Mouse (Mus musculus) thymus, adult 18-20 months (tissue): ENCODE data around the gene Dnaja3.
"Not testable (repeated sequence)": the region's sequence is repeated elsewhere in the genome, so short reads cannot be mapped to it uniquely, and the experiment has no call there.

Source experiments
- DNase-seq, 2 experiments: peaks; one replicate each; pipeline ENCODE4 v3.0.0; 2022; ENCODE audit warnings: mixed read lengths in 2 of 2

Dnaja3 gene

DNA sequence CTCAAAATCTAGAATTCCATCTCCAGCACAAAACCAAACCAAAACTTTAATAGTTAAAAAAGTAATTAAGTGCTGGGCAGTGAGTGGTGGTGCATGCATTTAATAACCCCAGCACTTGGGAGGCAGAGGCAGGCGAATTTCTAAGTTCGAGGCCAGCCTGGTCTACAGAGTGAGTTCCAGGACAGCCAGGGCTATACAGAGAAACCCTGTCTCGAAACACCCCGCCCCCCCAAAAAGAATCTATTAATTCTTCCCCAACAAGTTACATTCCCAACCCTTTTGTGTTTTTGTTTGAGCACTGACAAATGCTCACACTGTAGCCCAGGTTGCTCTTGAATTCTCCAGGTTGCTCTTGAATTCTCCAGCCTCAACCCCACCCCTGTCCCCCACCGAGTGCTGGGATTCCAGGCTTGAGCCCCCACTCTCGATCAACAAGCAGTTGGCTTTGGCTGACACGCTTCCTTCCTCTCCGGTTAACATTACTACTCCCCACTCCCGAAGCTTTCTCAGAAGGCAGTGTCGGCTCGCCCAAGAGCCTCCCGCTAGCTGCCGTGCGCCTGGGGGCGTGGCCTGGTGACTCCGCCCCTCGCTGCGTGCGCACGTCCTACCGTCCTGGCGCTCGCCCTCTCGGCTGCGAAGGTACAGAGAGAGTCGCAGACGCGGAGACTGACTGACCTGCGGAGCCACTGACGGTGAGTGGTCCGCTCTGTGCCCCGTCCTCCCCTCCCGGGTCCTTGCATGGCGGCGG lies 86.2 kb downstream of the Dnaja3 start, which contains the start of gene Hmox2:
TSS of gene Hmox2 (plus strand) at position 582 of the 748 bp plus-strand sequence.
- DNase-seq: peak; percentile 91

- no peak for DNase-seq
Observed at GRCm38 (mm10) chr16:4726528-4727128, 86.8 kb downstream of the Dnaja3 start.

DNA sequence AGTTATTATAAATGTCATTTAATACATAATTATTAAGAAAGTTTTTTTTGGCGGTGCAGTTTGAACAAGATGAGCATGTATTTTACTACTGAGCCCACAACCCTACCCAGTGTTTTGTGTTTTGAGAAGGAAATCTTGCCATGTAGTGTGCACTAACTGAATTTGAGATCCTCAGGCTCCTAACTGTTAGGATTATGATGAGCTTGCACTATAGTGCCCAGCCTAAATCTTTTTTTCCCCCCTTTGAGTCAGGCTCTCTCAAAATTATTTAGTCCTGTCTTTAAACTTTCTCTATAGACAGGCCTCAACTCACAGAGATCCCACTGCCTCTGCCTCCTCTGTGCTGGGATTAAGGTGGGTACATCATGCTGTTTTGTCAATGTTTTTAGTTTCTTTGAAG lies 87.7 kb downstream of the Dnaja3 start:
- DNase-seq: no peak

- no peak for DNase-seq
Observed at GRCm38 (mm10) chr16:4727963-4728362, 88.2 kb downstream of the Dnaja3 start.

GRCm38 (mm10) chr16:4730776-4731358 lies 91.1 kb downstream of the Dnaja3 start:
- DNase-seq: no peak

GRCm38 (mm10) chr16:4736262-4736661 lies 96.5 kb downstream of the Dnaja3 start:
- no peak for DNase-seq

DNA sequence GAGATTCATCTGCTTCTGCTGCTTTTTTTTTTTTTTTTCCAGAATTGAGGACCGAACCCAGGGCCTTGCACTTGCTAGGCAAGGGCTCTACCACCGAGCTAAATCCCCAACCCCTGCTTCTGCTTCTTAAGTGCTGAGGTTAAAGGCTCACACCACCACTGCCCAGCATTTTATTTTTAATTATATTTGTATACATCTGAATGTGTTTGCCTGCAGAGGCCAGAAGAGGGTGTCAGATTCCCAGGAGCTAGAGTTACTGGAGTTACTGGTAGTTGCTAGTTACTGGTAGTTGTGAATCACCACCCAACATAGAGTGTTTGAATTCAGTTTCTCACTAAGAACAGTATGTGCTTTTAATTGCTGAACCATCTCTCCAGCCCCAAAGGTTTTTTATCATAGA lies 100.2 kb downstream of the Dnaja3 start:
- no peak for DNase-seq

- no peak for DNase-seq
Observed at GRCm38 (mm10) chr16:4742186-4742585, 102.4 kb downstream of the Dnaja3 start.

- DNase-seq: no peak
Observed at GRCm38 (mm10) chr16:4752155-4752554, 112.4 kb downstream of the Dnaja3 start.

- no peak for DNase-seq
Observed at GRCm38 (mm10) chr16:4754045-4754444, 114.3 kb downstream of the Dnaja3 start.

DNA sequence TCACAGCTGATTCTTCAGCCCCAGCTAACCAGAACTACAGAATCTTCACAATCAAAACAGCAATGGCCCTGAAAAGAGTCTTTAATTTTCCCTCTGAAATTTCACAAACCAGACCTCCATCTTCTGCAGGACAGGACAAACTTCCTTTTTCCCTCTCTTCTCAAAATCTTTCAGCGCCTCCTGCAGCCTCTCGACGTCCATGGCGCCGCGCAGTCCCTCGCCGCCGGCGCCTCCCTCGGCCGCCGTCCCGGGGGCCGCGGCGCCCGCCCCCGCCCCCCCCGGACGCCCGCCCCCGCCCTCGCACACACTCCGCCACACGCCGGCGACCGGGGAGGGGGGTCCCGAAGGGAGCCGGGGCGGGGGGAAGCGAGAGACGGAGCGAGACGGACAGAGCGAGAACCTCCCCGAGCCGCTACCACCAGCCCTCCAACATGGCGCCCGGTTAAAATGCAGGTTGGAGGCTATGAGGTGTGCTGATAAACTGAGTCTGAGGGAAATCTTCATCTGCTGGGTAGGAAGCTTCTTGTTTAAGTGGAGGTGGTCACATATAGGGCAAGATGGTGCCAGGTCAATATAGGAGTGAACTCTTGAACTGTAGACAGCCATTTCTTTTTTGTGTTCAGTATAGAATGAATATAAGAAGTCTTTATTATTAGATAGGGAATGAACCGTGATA lies 117.0 kb downstream of the Dnaja3 start:
- DNase-seq: not testable (repeated sequence)
